Mouse (Mus musculus): ENCODE measurements around the gene Gm8011.
"Not testable (repeated sequence)": the region's sequence is repeated elsewhere in the genome, so short reads cannot be mapped to it uniquely, and the experiment has no call there.

The Gm8011 gene

DNA sequence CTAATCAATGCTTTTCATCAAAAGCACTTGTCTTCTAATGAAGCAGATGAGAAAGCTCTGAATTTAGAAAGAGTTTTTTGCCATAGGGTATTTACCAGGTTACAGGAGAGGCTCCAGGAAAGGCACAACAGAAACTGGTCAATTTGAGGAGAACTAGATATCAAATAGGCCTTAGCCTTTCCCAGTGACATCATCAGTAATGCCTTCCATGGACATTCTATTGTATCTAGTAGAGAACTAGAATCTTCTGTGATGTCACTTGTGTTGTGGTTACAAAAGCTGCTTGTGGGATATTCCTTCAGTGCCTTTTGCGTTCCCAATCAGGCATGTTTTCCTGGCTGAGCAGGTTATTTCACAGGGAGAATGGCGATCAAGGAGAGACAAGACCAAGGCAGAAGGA, at the start of gene Gm8011:
Gene Gm8011, plus strand, starts transcription at position 301 of the 400 bp plus-strand sequence.
- DNase-seq: not testable (repeated sequence)

DNA sequence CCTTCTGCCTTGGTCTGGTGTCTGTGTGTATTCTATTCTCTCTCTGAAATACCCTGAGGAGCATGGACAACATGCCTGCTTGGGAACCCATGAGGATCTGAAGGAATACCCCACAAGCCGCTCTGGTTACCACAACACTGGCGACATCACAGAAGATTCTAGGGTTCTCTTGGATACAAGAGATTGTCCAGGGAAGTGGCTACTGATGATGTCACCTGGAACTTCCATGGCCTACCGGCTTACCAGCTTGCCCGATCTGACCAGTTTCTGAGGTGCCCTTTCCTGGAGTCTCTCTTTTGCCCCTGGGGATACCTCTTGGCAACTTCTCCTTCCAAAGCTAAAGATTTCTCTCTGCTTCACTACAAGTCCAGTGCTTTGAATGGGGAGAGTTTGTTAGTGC, 24.1 kb upstream of the Gm8011 start, which contains the start of gene Gm8005:
Gene Gm8005, minus strand, starts transcription at position 101 of the 400 bp plus-strand sequence.
- DNase-seq: not testable (repeated sequence)

DNA sequence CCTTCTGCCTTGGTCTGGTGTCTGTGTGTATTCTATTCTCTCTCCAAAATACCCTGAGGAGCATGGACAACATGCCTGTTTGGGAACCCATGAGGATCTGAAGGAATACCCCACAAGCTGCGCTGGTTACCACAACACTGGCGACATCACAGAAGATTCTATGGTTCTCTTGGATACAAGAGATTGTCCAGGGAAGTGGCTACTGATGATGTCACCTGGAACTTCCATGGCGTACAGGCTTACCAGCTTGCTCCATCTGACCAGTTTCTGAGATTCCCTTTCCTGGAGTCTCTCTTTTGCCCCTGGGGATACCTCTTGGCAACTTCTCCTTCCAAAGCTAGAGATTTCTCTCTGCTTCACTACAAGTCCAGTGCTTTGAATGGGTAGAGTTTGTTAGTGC, 38.6 kb downstream of the Gm8011 start, which contains the start of gene Gm8020:
Gene Gm8020, minus strand, starts transcription at position 101 of the 400 bp plus-strand sequence.
- DNase-seq: not testable (repeated sequence)

All from cerebellum, postnatal 14 days (tissue).